Mouse (Mus musculus) lung, postnatal 10 days (tissue): Measurements from ENCODE around the gene March11.
A peak's percentile ranks its signal among the peaks of the same experiment; 100 is the strongest.

ENCODE experiments used
- DNase-seq: peaks from one replicate; pipeline ENCODE4 v3.0.0; 2021

Gene March11

GRCm38 (mm10) chr15:26374946-26375345 is 66.1 kb downstream of the March11 start:
- no peak for DNase-seq

DNA sequence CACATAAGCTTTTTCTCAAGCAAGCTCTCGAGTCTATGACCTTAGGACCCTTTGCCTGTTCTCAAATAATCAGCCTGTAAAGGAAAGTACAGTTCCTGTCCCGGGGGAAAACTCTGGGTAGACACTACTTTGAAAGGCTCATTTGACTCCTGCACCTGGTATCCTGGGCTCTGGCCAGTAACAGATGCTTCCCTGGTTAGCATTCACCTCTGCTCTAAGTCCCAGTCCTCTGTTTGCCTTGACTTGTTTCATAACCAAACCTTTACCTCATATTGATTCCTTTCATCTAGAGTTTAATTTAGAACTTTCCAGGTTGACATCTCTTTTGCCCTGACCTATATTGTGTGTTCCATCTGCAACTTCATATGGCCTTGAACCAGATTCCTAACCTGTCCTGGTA is 68.5 kb downstream of the March11 start:
- DNase-seq: no peak

GRCm38 (mm10) chr15:26378879-26379278 is 70.0 kb downstream of the March11 start:
- no peak for DNase-seq

DNA sequence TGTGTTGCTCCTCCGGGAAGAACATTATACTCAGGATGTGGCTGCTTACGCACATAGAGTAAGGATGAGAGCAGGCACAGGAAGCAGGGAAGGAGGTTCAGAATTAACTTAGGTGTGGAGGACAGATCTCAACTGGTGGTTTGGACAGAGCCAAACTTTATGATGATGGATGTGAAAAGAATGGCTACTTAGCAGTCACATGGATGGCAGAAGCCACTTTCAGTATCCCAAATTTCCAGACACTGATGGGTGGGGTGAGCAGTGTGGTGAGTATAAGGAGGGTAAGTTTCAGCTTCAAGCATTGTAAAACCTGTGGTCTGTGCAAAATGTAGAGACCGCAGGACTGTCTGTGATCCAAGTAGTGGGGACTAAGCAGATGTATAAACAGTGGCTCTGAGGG is 71.0 kb downstream of the March11 start:
- DNase-seq: no peak

- DNase-seq: no peak
Measured at GRCm38 (mm10) chr15:26380844-26381243, 72.0 kb downstream of the March11 start.

- no peak for DNase-seq
Measured at GRCm38 (mm10) chr15:26390001-26390400, 81.2 kb downstream of the March11 start.

- no peak for DNase-seq
Measured at GRCm38 (mm10) chr15:26396556-26396955, 87.7 kb downstream of the March11 start.

- DNase-seq: no peak
Measured at GRCm38 (mm10) chr15:26425284-26425683, 116.4 kb downstream of the March11 start.

GRCm38 (mm10) chr15:26426231-26426630 is 117.4 kb downstream of the March11 start:
- DNase-seq: peak; percentile 58

- no peak for DNase-seq
Measured at GRCm38 (mm10) chr15:26430565-26430964, 121.7 kb downstream of the March11 start.

DNA sequence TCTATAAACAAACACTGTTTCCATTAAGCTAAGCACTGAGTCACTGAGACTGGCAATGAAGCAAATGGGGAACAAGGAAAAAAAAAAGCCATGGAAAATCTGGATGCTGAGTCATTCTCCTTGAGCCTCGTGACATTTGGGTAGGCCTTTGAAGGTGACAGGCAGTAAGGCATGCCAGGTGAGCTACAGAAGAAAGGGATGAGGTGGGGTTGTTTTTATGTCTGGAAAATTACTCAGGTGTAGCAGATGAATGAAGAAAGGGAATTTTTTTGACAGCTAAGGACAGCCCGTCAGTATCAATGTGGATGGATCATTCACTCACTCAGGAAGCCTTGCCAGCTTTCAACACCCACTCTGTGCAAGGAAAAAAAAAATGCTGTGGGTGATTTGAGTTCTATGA is 123.8 kb downstream of the March11 start:
- DNase-seq: no peak

- DNase-seq: no peak
Measured at GRCm38 (mm10) chr15:26435725-26436124, 126.9 kb downstream of the March11 start.

DNA sequence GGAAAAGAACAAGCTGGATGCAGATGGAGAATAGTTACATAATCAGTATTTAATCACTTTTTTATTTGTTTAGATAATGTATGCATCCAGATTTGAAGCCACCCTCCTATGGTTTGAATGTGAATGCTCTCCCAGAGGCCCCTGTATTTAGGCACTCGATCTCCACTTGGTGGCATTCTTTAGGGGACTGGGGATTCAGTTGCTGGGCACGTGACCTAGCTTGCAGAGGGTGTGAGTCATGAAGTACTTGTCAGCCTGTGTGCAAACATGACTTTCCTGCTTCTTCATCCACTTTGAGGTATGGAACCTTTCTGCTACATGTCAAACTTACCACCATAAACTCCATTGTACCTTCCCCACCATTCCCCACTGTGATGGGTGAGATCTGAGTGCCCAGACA is 128.3 kb downstream of the March11 start:
- no peak for DNase-seq
